Mouse (Mus musculus) forebrain, embryonic 12.5 days (tissue): Measurements from ENCODE around the gene Pi4k2b. TPM values are rescaled to one million over a fixed set of nuclear protein-coding genes. Genes with fewer than 3 reads are reported as not detected.
"Not testable (repeated sequence)": the region's sequence is repeated elsewhere in the genome, so short reads cannot be mapped to it uniquely, and the experiment has no call there.

ENCODE experiments used
- ATAC-seq: fragments of 200-750 bp; cut with Nextera tagmentation; 2 replicates; pipeline ENCODE4 v1.8.0; 2017; ENCODE audit warnings: moderate TSS enrichment; ENCODE audit not compliant: low FRiP score
- H3K27ac ChIP-seq: fragments of 300-500 bp; sonication (generic); 2 replicates; pipeline ENCODE4 v1.5.1; 2016; ENCODE audit warnings: mild to moderate bottlenecking
- H3K27me3 ChIP-seq: fragments of 300-500 bp; sonication (generic); 2 replicates; pipeline ENCODE4 v1.6.1; 2016; ENCODE audit warnings: mild to moderate bottlenecking
- H3K36me3 ChIP-seq: fragments of 300-500 bp; sonication (generic); replicated peaks from 2 replicates; pipeline ENCODE4 v1.6.1; 2016; ENCODE audit warnings: mild to moderate bottlenecking
- H3K4me1 ChIP-seq: fragments of 300-500 bp; sonication (generic); 2 replicates; pipeline ENCODE4 v1.6.1; 2016
- H3K4me2 ChIP-seq: fragments of 300-500 bp; sonication (generic); 2 replicates; pipeline ENCODE4 v1.6.1; 2016; ENCODE audit warnings: mild to moderate bottlenecking, moderate library complexity
- H3K4me3 ChIP-seq: fragments of 300-500 bp; sonication (generic); replicated peaks from 2 replicates; pipeline ENCODE4 v1.5.1; 2016; ENCODE audit warnings: mild to moderate bottlenecking
- H3K9ac ChIP-seq: fragments of 300-500 bp; sonication (generic); 2 replicates; pipeline ENCODE4 v1.6.1; 2016; ENCODE audit warnings: mild to moderate bottlenecking
- H3K9me3 ChIP-seq: fragments of 300-500 bp; sonication (generic); 2 replicates; pipeline ENCODE4 v1.6.1; 2016
- WGBS: fragments of 180-500 bp; shearing (Covaris S2); methylation state at CpG from one replicate; pipeline ENCODE4 v1.1.7; 2016; 5-methylcytosine and 5-hydroxymethylcytosine counted together
- polyA plus RNA-seq: library from polyadenylated mRNA; unstranded; fragments of >200 nt; fragmentation: Nextera tagmentation; extraction: Ambion mirVana; gene quantifications from 2 replicates; pipeline ENCODE4 v1.2.1, GENCODE M21; 2016

Pi4k2b gene
- polyA plus RNA-seq = 16.1 and 19.2 TPM in 2 replicates

DNA sequence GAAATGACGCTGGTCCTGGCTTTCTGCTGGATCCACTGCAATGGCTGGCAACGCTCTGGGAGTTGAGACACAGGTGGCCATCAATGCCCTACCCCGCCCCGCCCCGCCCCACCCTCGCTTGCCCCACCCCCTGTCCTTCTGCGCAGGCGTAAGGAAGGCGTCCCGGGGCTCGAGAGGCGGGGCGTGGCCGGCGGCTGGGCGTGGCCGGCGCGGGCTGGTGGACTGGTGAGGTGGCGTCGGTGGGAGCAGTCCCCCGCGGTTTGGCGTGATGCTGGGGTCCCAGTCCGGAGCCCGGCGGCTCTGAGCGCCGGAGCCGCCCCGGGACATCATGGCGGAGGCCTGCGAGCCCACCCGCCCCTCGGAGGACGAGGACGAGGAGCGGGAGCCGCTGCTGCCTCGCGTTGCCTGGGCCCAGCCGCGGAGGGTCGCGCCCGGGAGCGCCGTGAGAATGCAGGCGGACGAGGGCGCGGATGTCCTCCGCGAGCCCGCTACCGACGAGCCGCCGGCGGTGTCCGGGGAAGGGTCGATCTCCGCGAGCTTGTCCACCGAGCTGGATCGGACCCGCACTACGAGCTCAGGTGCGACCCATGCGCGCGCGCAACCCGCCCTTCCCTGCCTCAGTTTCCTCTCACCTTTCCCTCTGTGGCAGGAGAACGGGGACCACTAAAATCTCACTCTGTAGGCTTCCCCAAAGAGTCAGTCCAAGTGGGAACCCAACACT lies at the start of gene Pi4k2b:
Gene Pi4k2b, plus strand, starts transcription at position 184 of the 721 bp plus-strand sequence.
- H3K27ac ChIP-seq = peak within 1 kb of the TSS; percentile 57
- peak; percentile 95 for ATAC-seq
- WGBS = under 1% methylated on average over 74 of the region's 75 CpGs

DNA sequence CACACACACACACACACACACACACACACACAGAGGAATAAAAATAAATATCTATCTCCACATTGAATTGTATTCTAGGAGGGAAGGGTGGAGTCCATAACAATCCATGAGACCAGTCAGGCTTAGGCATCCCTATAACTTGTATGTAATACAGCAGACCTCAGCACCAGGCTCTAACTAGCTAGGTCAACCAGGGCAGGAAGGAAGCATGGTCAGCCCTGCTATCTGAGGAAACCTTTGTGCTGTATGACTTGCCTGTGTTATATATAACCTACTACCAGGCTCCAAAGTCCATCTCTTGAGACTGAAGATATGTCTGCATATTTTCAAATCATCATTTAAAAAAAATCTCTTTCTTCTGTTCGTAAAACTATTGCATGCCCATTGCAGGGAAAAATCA lies 44.1 kb upstream of the Pi4k2b start:
- no peak overlapping the region for H3K4me3 ChIP-seq
- no peak overlapping the region for H3K4me2 ChIP-seq
- no peaks in the 10 kb centered on the region for H3K27me3 ChIP-seq
- no peaks in the 10 kb centered on the region for H3K4me1 ChIP-seq
- H3K36me3 ChIP-seq = no peaks in the 10 kb centered on the region
- H3K9me3 ChIP-seq = no peaks in the 10 kb centered on the region
- no peak overlapping the region for H3K9ac ChIP-seq
- 86% methylated on average over 1 of the region's 1 CpGs for WGBS
- no peak for ATAC-seq
- no peak overlapping the region for H3K27ac ChIP-seq

More for the DNA sequence above, at the start of gene Pi4k2b:
- peak within 1 kb of the TSS; percentile 75 for H3K4me2 ChIP-seq
- peak within 1 kb of the TSS; percentile 73 for H3K9ac ChIP-seq
- no peaks in the 10 kb centered on the region for H3K36me3 ChIP-seq
- H3K9me3 ChIP-seq = no peaks in the 10 kb centered on the region
- no peaks in the 10 kb centered on the region for H3K4me1 ChIP-seq
- H3K4me3 ChIP-seq = peak within 1 kb of the TSS; percentile 82
- no peaks in the 10 kb centered on the region for H3K27me3 ChIP-seq

DNA sequence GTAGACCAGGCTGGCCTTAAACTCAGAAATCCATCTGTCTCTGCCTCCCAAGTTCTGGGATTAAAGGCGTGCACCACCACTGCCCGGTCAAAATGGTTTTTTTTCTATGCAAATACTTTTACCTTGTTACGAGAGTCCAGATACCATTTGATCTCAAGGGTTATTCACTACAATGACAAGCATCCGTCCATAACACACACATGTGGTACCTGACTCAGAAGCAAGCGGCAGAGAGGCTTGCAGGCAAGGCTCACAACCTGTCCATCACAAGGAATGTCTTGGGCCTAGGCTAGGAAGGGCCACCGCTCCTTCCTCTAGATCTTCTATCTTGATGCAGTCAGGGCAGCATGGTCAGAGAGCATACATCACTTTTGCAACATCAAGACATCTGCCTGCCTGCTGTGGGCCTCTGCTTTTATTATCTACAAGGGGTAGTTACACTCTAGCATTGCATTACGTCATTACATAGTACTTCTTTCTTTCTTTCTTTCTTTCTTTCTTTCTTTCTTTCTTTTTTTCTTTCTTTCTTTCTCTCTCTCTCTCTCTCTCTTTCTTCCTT lies 43.4 kb upstream of the Pi4k2b start:
- H3K4me2 ChIP-seq, H3K4me3 ChIP-seq, H3K27ac ChIP-seq, H3K4me1 ChIP-seq, H3K9me3 ChIP-seq, H3K9ac ChIP-seq, H3K27me3 ChIP-seq, ATAC-seq, H3K36me3 ChIP-seq: not testable (repeated sequence)
- WGBS = 87% methylated on average over 7 of the region's 7 CpGs

DNA sequence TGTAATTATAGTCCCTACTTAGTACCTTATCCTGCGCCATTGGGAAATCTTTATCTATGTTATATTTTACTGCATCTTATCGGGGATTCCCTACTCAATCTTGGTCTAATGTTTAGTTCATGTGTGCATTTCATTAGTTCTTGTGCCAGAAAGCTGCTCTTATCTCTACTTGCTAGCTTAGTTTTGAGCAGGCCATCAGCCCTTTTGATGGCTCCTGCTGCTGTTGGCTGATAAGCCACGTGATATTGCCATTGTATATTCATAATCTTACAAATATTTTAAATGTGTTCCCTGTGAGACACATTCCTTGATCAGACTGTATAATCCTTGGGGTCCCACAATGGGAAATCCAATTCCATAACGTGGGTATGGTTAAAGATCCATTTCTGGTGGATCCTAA lies 36.8 kb upstream of the Pi4k2b start:
- 82% methylated on average over 4 of the region's 4 CpGs for WGBS
- no peak for ATAC-seq
- H3K9me3 ChIP-seq = no peaks in the 10 kb centered on the region

DNA sequence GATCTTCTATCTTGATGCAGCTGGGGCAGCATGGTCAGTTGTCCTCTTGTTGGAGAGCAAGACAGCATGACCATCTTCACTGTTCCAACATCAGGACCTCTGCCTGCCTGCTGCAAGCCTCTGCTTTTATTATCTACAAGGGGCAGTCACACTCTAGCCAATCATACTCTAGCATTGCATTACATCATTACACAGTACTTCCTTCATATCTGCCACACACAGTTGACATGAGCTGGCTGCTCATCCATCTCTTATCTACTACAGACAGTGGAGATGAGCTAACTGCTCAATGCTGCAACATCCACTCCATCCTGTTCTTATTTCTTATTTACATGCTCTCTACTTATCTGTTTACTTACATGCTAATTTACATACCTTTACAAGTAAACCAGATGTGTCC lies 28.7 kb upstream of the Pi4k2b start:
- Histone ChIP-seq H3K9me3 (no peaks in the 10 kb centered on the region), H3K36me3 (no peaks in the 10 kb centered on the region), H3K4me2 (no peak overlapping the region), H3K9ac (no peak overlapping the region), H3K27ac (no peak overlapping the region), H3K4me3 (no peak overlapping the region), H3K4me1 (no peaks in the 10 kb centered on the region), H3K27me3 (no peaks in the 10 kb centered on the region)
- ATAC-seq = no peak

More for the DNA sequence above, 36.8 kb upstream of the Pi4k2b start:
- Histone ChIP-seq H3K4me2 (no peak overlapping the region), H3K4me3 (no peak overlapping the region), H3K4me1 (no peaks in the 10 kb centered on the region), H3K27ac (no peak overlapping the region), H3K27me3 (no peaks in the 10 kb centered on the region), H3K36me3 (no peaks in the 10 kb centered on the region), H3K9ac (no peak overlapping the region)

DNA sequence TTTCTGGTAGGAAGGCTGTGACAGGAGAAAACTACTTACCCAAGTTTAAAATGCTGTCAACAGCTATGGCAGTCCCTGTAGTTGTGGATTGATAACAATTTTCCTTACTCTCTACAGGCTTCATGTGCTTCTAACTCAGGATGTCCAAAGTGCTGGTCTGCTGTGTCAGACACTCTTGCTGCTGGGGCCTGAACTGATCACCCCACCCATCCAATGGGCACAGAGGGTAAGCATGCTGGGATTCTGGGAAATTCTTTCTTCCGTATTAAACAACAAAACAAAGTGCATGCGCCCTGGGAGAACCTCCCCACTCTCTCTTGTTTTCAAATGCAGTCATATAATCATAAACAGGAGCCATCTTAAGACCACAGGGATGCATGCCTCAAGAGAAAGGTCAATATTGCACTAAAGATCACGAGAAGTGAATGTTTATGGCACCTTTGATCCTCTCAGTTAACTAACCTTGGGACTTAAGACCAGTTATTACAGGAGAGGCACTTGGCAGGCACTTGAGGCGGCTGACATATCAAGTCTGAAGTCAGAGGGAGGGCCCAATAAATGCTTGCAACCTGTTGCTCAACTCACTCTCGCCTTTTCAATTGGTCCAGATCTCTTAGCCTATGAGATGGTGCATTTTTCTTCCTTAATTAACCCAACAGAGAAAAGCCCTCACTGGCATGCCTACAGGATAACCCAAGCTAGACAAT lies 24.5 kb upstream of the Pi4k2b start:
- no peaks in the 10 kb centered on the region for H3K36me3 ChIP-seq
- WGBS = 88% methylated on average over 5 of the region's 5 CpGs
- ATAC-seq = no peak

DNA sequence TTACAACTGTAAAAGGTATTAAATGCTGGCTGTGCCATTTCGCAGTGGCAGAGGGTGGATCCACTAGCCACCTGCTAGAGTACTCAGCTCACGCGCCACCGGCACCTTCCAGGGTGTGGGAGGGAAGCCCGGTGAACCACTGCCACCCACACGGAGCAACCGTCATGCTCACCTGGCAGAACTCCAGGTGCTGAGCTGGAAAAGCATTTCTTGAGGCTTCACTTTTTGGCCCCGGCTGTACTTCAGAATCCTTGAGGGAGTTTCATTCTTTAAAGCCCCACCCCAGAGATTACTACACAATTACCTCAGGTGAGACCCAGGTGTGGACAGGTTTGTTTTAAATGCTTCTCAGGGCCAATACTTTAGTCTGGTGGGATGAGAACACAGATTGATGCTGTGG lies 20.4 kb upstream of the Pi4k2b start:
- Histone ChIP-seq H3K4me3 (no peak overlapping the region), H3K27me3 (no peaks in the 10 kb centered on the region), H3K36me3 (no peaks in the 10 kb centered on the region), H3K9me3 (no peaks in the 10 kb centered on the region), H3K9ac (no peak overlapping the region), H3K4me1 (no peaks in the 10 kb centered on the region), H3K4me2 (no peak overlapping the region), H3K27ac (no peak overlapping the region)
- no peak for ATAC-seq
- WGBS = 91% methylated on average over 8 of the region's 8 CpGs

More for the DNA sequence above, 24.5 kb upstream of the Pi4k2b start:
- no peak overlapping the region for H3K9ac ChIP-seq
- no peaks in the 10 kb centered on the region for H3K9me3 ChIP-seq
- no peak overlapping the region for H3K27ac ChIP-seq
- no peaks in the 10 kb centered on the region for H3K27me3 ChIP-seq
- no peak overlapping the region for H3K4me2 ChIP-seq
- H3K4me3 ChIP-seq = no peak overlapping the region
- no peaks in the 10 kb centered on the region for H3K4me1 ChIP-seq

DNA sequence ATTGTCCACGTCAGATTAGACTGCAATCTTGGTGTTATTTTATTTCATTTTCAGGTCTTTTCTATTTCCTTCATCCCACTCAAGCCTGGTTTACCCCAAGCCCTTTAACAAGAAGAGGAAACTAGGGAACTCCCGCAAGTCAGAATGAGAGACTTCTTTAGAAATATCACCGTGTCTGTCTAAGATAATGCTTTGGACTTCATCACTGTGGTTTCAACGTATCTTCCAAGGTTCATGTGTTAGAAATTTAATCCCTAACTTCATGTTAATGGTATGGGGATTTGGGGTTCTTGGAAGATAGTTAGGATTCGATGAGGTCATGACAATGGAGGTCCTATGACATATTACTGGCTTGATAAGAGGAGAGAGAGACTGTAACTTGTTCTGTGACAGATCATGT lies 13.6 kb upstream of the Pi4k2b start:
- ATAC-seq = no peak
- Histone ChIP-seq H3K9me3 (no peaks in the 10 kb centered on the region), H3K9ac (no peak overlapping the region), H3K36me3 (no peaks in the 10 kb centered on the region), H3K27ac (no peak overlapping the region), H3K4me2 (no peak overlapping the region), H3K27me3 (no peaks in the 10 kb centered on the region), H3K4me1 (no peaks in the 10 kb centered on the region), H3K4me3 (no peak overlapping the region)
- WGBS = 84% methylated on average over 5 of the region's 5 CpGs

DNA sequence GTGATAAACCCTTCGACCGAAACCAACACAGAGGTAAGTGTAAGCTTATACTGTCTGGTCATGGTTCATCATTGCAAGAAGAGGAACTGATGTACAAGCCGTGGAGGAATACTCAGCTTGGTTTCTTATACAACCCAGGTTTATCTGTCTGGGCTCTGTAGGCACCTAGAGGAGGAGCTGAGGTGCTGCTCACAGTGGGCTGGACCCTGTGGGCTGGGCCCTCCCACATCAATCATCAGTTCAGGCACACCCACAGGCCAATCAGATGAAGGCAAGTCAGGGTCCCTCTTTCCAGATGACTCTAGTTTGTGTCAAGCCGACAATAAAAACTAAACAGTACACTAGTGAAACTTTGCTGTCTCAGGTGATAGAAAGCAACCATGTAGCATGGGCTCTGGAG lies 8.6 kb upstream of the Pi4k2b start:
- H3K36me3 ChIP-seq = no peaks in the 10 kb centered on the region
- WGBS = 81% methylated on average over 4 of the region's 4 CpGs

DNA sequence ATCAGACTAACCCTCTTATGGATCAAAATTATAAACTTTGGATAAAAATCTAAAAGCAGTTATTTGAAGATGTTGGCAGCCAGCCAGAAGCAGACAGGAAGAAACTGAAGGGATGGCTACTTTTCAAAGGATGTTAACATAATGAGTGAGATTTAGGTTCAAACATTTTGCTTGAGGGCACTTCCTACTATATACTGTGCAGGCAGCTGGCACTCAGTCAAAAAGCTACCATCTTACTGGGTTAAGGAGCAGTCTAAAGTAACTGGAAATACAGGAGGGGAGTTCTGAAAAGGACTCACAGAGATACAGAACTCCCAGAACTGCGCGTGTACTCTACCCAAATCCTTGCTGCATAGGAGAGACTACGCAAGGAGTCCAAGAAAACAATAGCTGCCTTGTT lies 5.3 kb upstream of the Pi4k2b start:
- Histone ChIP-seq H3K4me1 (no peaks in the 10 kb centered on the region), H3K36me3 (no peaks in the 10 kb centered on the region), H3K9me3 (no peaks in the 10 kb centered on the region), H3K4me2 (no peak overlapping the region), H3K9ac (no peak overlapping the region), H3K27me3 (no peaks in the 10 kb centered on the region), H3K4me3 (no peak overlapping the region), H3K27ac (no peak overlapping the region)
- 86% methylated on average over 3 of the region's 3 CpGs for WGBS
- ATAC-seq = no peak

More for the DNA sequence above, 8.6 kb upstream of the Pi4k2b start:
- no peak overlapping the region for H3K4me2 ChIP-seq
- H3K27me3 ChIP-seq = no peaks in the 10 kb centered on the region
- no peak overlapping the region for H3K27ac ChIP-seq
- H3K9me3 ChIP-seq = no peaks in the 10 kb centered on the region
- H3K9ac ChIP-seq = no peak overlapping the region
- no peaks in the 10 kb centered on the region for H3K4me1 ChIP-seq
- H3K4me3 ChIP-seq = no peak overlapping the region
- no peak for ATAC-seq

DNA sequence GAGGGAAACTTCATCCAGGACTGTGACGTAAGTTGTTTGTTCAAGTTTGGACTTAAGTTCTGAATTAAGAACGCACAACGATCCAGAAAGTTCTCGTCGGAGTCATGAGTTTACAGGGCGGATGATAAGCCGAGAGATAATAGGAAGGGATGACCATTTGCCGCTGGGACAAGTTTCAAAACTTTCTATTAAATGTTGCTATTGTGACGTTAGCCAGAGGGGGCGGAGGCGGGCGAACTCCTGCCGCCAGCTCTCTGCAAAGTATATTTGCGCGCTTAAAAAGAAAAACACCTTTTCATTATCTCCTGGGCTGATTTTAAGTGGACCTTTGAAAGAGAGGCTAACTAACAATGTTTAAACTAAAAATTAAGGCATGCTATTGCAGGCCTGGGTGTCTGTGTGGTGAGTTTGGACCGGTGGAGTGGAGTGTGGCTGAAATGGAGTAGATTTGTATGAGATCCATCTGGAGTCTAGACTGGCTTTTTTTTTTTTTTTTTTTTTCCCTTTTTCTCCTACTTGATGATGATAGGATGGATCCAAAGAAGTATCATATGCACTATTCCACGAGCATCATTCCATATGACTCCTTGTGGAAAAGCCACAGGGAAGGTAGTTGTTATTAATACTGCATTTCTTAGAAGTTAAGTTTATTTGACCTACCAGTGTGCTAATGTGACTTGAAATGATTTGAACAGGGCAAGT lies 889 bp downstream of the Pi4k2b start:
- Histone ChIP-seq H3K4me1 (no peaks in the 10 kb centered on the region), H3K4me3 (peak overlapping the region; percentile 82), H3K27me3 (no peaks in the 10 kb centered on the region), H3K9me3 (no peaks in the 10 kb centered on the region), H3K9ac (peak overlapping the region; percentile 73), H3K4me2 (peak overlapping the region; percentile 75), H3K27ac (peak overlapping the region; percentile 57), H3K36me3 (no peaks in the 10 kb centered on the region)
- 5% methylated on average over 17 of the region's 17 CpGs for WGBS
- ATAC-seq = no peak; the same call in 1 of the 2 replicates

DNA sequence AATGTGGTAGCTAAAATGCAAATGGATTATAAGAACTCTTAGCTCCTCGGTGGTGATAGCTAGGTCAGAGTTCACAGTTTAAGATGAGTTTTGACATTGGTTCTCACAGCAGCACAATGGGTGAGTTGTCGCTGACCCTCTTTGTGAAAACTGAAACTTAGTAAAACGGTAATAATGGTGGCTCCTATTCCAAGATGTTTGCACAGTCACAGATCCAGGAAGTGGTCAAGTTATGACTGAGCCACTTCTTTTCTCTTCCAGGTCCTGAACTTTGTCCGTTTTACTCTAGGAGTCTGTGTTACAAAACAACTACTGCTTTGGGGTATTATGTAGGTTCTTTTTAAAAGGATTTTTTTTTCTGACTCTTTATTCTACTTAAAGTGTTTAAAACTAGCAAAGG lies 1.9 kb downstream of the Pi4k2b start:
- 67% methylated on average over 4 of the region's 4 CpGs for WGBS
- Histone ChIP-seq H3K9ac (no peak overlapping the region), H3K4me3 (no peak overlapping the region), H3K27me3 (no peaks in the 10 kb centered on the region), H3K36me3 (no peaks in the 10 kb centered on the region), H3K4me2 (peak overlapping the region; percentile 75), H3K4me1 (no peaks in the 10 kb centered on the region), H3K9me3 (no peaks in the 10 kb centered on the region), H3K27ac (no peak overlapping the region)
- no peak for ATAC-seq
